Mouse (Mus musculus) neutrophil, adult 59 days (primary cell): ENCODE data around the gene Creg1. TPM values are rescaled to one million over a fixed set of nuclear protein-coding genes. Genes with fewer than 3 reads are reported as not detected.

Source experiments
- total RNA-seq, 2 experiments: library from RNA; stranded (reverse); gene quantifications; 1 replicate in 1 of 2; 2 replicates in 1 of 2; pipeline ENCODE4 v1.2.4; 2023

Creg1 gene
- 10 to 100 TPM; 76.9 to 86.3 TPM for total RNA-seq

DNA sequence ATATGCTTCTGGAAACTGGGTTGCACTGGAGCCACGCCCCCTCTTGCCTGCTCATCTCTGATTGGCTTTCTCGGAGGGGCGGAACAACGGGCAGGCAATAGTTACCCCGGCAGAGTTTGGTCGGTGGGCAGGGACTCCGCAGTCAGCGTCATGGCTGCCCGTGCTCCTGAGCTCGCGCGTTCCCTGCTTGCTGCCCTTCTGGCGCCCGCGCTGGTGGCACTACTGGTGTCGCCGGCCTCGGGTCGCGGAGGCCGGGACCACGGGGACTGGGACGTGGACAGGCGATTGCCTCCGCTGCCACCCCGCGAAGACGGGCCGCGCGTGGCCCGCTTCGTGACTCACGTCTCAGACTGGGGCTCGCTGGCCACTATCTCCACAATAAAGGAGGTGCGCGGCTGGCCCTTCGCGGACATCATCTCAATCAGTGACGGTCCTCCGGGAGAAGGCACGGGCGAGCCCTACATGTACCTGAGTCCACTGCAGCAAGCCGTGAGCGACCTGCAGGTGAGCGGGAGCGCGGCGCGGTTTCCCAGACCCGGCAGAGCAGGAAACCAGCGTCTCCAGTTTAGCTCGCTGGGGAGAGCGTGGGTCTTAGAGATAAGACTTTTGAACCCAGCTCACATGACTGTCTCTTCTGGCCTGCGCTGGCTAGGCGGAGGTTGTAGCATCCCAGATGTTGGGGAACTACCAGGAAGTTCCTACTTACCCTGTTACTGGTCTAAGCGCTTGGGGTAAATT is at the start of gene Creg1:
Creg1 (plus strand) TSS at position 112 of the 738 bp plus-strand sequence.

DNA sequence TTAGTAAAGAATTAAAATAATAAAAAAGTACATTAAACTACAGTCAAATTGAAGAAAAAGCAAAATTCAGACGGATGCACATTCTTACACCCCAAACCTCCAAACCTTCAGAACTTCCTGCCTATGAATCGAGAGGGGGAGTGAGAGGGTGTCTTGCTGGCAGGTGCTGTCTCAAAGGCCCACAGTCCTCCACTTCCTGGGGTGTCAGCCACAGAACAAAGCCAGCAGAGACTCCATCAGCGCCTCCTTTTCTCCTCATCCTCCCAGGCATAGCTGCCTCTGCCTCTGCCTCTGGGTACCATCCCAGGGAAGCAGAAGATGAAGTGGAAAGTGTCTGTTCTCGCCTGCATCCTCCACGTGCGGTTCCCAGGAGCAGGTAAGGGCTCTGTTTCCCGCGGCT is 25.0 kb downstream of the Creg1 start, which contains the start of gene Cd247:
Cd247 (plus strand) TSS at position 171 of the 400 bp plus-strand sequence.

Other genes with a start within 250 kb of the Creg1 start
- gene Mpzl1, start 129.2 kb upstream of the Creg1 start, total RNA-seq: 1 to 10 TPM; 5.0 to 9.1 TPM
- 100 to 1,000 TPM; 322 to 343 TPM for gene Rcsd1, start 54.0 kb upstream of the Creg1 start, total RNA-seq
- under 1 TPM; 0.29 to 0.49 TPM for gene Cd247, start 24.9 kb downstream of the Creg1 start, total RNA-seq
- 10 to 100 TPM; 17.2 to 23.6 TPM for gene Pou2f1, start 238.9 kb downstream of the Creg1 start, total RNA-seq